Mouse (Mus musculus) cerebellum, adult 11-12 months (tissue): ENCODE results near the gene Hydin.
A peak's percentile ranks its signal among the peaks of the same experiment; 100 is the strongest.
"Not testable (repeated sequence)": the region's sequence is repeated elsewhere in the genome, so short reads cannot be mapped to it uniquely, and the experiment has no call there.

Experiments used
- DNase-seq: peaks from one replicate; pipeline ENCODE4 v3.0.0; 2022

The Hydin gene

GRCm38 (mm10) chr8:110454466-110454865 is 187.7 kb downstream of the Hydin start:
- DNase-seq, result no peak

- DNase-seq, result no peak
These were observed 190.6 kb downstream of the Hydin start for GRCm38 (mm10) chr8:110457424-110457823.

DNA sequence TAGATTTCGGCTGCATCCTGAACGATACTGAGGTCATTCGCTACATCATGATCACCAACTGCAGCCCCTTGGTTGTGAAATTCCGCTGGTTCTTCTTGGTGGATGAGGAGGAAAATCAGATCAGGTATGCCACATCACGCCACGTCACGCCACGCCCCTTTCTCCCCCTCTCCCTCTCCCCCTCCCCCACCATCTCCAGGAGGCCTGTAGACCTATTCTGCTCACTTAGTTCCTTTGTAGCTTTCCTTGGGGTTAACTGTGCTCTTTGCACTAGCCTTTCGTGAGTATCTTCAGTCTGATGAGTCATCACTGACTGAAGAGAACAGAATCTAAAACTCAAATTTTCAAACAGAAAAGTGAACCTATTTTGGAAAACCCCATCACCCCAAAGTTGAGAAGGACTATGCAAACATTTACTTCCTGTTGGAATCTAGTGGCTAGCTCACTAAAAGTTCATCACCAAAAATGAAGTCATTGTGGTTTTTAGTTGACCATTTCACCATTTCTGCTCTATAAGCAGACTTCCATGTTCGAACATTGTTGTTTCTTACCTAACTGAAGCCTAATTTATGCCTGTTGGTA is 195.9 kb downstream of the Hydin start:
- DNase-seq, result no peak

GRCm38 (mm10) chr8:110463773-110464460 is 197.1 kb downstream of the Hydin start:
- DNase-seq, result no peak

DNA sequence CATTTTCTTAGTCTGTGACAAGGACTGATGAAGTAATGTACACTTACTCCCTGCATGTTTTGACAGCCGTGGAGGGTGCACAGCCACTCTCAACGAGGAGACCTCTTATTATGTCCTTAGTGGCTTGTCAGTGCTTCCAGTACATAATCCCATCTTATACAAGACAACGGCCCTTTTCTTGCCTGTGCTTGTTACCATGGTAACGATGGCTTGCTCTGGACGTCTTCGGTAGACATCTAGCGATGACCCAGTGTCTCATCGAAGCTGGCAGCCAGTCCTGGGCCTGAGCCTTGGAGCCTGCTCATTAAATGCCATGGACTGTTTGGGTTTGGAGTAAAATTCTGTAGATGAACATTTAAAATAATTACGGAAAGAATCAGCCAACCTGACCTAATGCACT is 198.8 kb downstream of the Hydin start:
- DNase-seq, result no peak

- no peak for DNase-seq
These were observed 210.5 kb downstream of the Hydin start for GRCm38 (mm10) chr8:110477256-110477655.

DNA sequence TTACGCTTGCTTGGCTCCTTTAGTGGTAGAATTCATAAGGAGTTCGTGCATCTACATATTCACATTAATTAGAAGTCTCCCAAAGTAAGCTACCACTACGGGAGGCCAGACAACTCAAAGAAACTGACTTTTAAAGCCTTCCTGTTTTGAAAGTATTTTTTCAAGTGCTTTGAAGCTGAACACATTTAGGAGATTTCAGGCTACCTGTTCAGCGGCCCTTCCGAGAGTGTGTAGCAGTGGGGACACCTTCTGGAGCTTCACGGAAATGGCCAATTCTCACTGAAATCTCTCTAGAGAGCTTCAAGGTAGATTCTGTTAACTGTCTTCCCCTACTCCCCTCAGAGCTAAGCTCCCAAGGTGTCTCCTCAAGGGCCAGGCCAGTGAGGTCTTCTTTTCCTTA is 211.8 kb downstream of the Hydin start:
- peak; percentile 48 for DNase-seq

DNA sequence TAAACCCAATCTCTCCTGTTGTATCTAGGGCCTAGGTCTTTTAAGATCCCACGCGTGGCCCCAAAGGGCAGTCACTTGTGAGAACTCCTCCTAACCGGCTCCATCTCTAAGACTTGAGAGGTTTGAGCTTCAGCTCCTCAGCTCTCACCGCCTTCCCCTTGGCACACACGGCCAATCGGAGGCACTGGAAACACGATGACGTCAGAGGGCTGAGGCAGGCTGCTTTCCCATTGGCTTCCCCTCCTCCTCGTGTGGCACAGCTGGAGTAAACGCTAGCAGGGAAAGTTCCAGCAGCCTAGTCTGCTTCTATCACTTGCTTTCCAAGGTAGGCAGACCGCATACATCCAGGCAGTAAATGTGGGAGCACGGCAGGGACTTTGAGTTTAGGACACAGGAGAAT is 212.6 kb downstream of the Hydin start:
- no peak for DNase-seq

GRCm38 (mm10) chr8:110482275-110482674 is 215.5 kb downstream of the Hydin start:
- no peak for DNase-seq

GRCm38 (mm10) chr8:110485234-110485633 is 218.5 kb downstream of the Hydin start:
- DNase-seq, result no peak

DNA sequence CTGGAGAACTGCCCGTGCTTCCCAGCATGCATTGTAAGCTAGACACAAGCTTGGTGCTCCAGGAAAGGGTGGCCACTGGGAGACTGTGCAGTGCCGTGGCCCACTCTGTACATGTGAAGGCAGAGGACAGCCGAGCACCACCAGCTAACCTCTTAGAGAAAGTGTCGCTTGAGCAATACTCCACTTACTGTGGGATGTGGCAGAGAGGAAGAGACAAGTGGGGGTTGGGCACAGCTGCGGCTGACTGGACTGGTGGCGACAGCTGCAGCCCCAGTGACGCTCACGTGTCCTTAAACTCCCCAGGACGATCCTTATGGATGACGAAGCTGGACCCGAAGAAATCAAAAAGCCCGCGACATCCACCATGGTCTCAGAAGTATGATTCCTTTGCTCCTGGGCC is 219.2 kb downstream of the Hydin start:
- DNase-seq, result no peak

- DNase-seq, result no peak
These were observed 220.9 kb downstream of the Hydin start for GRCm38 (mm10) chr8:110487644-110488043.

DNA sequence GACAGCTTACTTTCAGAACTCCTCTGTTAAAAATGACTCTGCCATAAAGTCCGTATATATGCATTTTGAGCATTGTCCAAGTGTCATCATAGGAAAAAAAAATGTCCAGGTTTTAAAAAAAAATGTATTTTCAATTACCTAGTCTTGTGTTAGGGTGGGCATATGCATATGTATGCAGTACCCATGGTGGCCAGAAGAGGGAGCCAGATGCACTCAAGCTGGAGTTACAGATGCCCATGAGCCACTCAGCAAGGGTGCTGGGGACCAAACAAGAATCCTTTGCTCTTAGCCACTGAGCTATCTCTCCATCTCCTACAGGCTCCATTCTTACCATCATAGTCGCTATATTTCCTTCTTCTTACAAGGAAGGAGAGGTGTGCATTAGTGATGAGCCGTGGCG is 222.6 kb downstream of the Hydin start:
- no peak for DNase-seq

DNA sequence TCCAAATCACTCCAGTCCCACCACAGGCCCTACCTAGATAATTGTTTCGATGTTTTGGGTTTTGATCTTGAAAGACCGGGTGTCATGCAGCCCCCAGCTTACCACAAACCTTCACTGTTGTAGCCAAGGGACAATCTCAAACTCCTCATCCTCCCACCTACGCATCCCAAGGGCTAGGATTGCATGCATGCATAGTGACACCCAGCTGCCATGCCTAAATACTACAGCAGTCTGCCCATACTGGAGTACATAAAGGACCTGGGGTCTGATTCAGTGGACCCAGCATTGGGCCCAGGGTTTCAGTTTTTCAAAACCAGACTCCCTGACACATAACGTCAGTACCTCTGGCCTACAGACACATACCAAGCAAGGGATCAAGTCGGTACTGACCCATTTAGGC is 224.3 kb downstream of the Hydin start:
- no peak for DNase-seq

- DNase-seq, result no peak
These were observed 229.5 kb downstream of the Hydin start for GRCm38 (mm10) chr8:110496286-110496685.

- DNase-seq, result no peak
These were observed 233.5 kb downstream of the Hydin start for GRCm38 (mm10) chr8:110500253-110500652.

DNA sequence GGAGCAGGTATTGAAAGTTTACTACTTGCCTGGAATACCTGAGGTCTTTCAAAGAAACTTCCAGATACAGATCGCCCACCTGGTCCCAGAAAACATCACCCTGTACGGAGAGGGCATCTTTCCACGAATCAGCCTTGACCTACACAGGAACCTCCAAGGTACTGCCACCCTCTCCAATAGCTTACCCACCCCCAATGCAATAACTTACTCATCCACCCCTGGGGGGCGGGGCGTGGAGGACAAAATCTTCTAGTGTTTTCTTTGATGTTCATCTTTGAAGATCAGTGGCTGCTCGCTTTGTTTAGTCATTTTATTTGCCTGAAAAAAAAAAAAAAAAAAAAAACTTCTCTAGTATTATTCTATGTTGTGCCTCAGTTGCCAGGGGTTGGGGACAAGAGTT is 233.9 kb downstream of the Hydin start:
- DNase-seq, result no peak

DNA sequence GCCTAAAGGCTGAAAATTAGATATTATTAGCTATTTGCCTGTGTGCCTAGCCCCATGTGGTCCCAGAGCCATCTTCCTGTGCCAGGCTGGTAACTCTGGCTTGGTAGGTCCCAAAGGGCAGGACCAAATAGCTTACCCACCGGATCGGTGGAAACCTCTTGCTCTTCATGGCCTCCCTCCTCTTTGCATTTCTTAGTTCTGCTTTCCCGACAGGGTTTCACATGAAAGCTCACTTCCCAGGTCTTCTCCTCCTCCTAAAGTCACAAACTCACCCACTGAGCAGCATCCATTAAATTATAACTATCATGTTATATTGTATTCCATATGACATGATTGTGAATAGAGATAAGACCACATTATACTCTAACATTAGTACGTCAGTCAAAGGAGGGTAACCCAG is 234.6 kb downstream of the Hydin start:
- no peak for DNase-seq

- no peak for DNase-seq
These were observed 236.1 kb downstream of the Hydin start for GRCm38 (mm10) chr8:110502880-110503279.

DNA sequence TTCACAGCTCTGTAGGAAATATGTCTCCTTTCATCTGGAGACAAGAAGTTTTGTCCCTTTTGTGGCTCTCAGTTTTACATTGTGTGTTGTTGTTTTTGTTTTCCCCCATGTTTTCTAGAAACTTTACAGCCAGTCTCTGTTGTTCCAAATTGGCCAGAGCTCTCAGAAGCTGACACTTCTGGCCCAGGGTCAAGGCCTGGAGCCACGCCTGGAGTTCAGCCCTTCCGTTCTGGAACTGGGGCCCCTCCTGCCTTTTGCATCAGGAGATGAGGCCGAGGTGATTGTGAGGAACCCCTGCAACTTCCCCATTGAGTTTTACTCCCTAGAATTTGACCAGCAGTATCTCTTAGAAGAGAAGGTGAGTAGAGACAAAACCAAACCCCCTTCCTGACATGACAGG is 242.0 kb downstream of the Hydin start:
- no peak for DNase-seq

DNA sequence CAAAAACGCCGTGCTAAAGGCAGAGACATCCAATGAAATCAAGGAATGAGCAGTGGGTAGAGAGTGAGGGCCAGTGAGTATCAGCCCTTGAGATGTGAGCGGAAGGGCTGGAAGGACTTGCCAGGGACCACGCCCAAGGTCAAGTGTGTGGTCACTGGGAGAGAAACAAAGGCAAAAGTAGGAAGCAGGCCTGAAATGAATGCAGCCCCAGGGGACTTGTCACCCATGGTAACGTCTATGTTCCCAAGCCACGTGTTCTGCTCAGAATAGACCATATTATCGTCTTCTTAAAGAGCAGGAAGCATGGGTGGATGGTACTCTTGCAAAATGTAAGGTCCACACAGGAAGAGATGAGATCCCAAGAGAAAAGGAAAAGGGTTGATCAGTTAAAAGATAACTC is 253.0 kb downstream of the Hydin start:
- no peak for DNase-seq

DNA sequence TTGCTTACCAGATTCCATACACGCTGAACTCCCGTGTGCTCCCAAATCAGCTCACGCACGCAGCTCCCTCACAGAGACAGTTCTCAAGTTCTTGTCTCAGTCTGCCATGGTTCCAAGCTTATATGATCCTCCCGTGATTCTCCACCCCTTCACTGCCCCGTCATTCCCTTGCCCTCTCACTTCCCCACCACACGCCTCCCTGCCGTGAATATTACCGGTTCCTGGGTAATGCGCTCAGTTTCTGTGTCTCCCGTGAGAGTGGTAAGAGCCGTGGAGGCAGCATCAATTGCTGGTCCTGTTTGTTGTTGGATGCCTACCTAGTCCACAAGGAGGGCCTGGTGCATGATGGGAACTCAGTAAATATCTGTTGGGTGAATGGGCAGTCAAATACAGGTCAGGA is 255.1 kb downstream of the Hydin start:
- DNase-seq, result no peak

DNA sequence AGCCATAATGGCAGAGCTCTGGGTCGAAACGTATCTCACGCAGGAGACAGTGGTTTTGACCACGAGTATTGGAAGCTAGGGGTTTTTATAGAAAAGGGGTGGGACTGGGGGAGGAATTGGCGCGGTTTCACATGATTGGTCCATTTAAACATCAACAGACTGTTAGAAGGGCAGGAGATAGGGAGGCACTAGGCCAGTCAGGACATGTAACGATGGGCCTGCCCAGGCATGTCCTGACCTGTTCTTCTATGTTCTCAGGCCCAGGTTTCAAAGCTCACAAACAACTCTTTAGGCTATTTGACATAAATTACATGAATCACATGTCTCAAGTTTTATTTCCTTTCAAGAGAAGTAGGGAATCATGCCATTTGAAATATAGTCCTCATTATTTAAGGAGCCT is 255.7 kb downstream of the Hydin start:
- not testable (repeated sequence) for DNase-seq

GRCm38 (mm10) chr8:110522985-110523384 is 256.2 kb downstream of the Hydin start:
- DNase-seq, result no peak

- DNase-seq, result no peak
These were observed 258.5 kb downstream of the Hydin start for GRCm38 (mm10) chr8:110525229-110525628.
